Mouse (Mus musculus) liver, postnatal 0 days (tissue): ENCODE results near the gene Comt. TPM values are rescaled to one million over a fixed set of nuclear protein-coding genes. Genes with fewer than 3 reads are reported as not detected.
A peak's percentile ranks its signal among the peaks of the same experiment; 100 is the strongest.

Source experiments
- ATAC-seq: fragments of 200-750 bp; cut with Nextera tagmentation; 2 replicates; pipeline ENCODE4 v1.8.0; 2017; ENCODE audit warnings: mild to moderate bottlenecking, moderate library complexity
- DNase-seq: peaks from one replicate; pipeline ENCODE4 v3.0.0-alpha.2; 2016
- H3K27ac ChIP-seq: fragments of 300-500 bp; sonication (generic); 2 replicates; pipeline ENCODE4 v1.5.1; 2014; ENCODE audit warnings: antibody characterized with exemption, moderate library complexity, mild to moderate bottlenecking, low read depth
- H3K27me3 ChIP-seq: fragments of 300-500 bp; sonication (generic); 2 replicates; pipeline ENCODE4 v1.6.1; 2014; ENCODE audit warnings: low read length, control low read depth, mixed read lengths; ENCODE audit not compliant: insufficient read depth
- H3K36me3 ChIP-seq: fragments of 300-500 bp; sonication (generic); replicated peaks from 2 replicates; pipeline ENCODE4 v1.6.1; 2014; ENCODE audit warnings: mild to moderate bottlenecking, control low read depth, low read length, moderate library complexity, mixed read lengths; ENCODE audit not compliant: insufficient read depth
- H3K4me1 ChIP-seq: fragments of 300-500 bp; sonication (generic); 2 replicates; pipeline ENCODE4 v1.6.1; 2014; ENCODE audit warnings: antibody characterized with exemption, mild to moderate bottlenecking, control low read depth; ENCODE audit not compliant: insufficient read depth
- H3K4me2 ChIP-seq: fragments of 300-500 bp; sonication (generic); 2 replicates; pipeline ENCODE4 v1.6.1; 2014; ENCODE audit warnings: low read depth, mild to moderate bottlenecking, low read length, moderate library complexity, mixed read lengths
- H3K4me3 ChIP-seq: fragments of 300-500 bp; sonication (generic); 2 replicates; pipeline ENCODE4 v1.5.1; 2014; ENCODE audit warnings: low read depth, low read length
- H3K9ac ChIP-seq: fragments of 300-500 bp; sonication (generic); replicated peaks from 2 replicates; pipeline ENCODE4 v1.6.1; 2014; ENCODE audit warnings: mild to moderate bottlenecking, moderate library complexity
- H3K9me3 ChIP-seq: fragments of 300-500 bp; sonication (generic); 2 replicates; pipeline ENCODE4 v1.6.1; 2016; ENCODE audit warnings: mild to moderate bottlenecking, control low read depth, low read length, mixed read lengths
- CTCF ChIP-seq: sonication (generic); IDR thresholded peaks from 2 replicates; pipeline ENCODE4 v1.5.1; 2016; ENCODE audit warnings: antibody characterized with exemption, low read depth
- EP300 ChIP-seq: IDR thresholded peaks from 2 replicates; pipeline ENCODE4 v1.6.1; 2016; ENCODE audit warnings: antibody characterized with exemption, low read depth, mild to moderate bottlenecking
- WGBS: fragments of 180-500 bp; shearing (Covaris S2); extraction: QIAGEN DNeasy Blood & Tissue Kit; methylation state at CpG from one replicate; pipeline ENCODE4 v1.1.7; 2014; ENCODE audit not compliant: insufficient replicate concordance; 5-methylcytosine and 5-hydroxymethylcytosine counted together
- polyA plus RNA-seq: library from polyadenylated mRNA; unstranded; fragments of >200 nt; fragmentation: Nextera tagmentation; extraction: Ambion mirVana; gene quantifications from 2 replicates; pipeline ENCODE4 v1.2.1, GENCODE M21; 2015

Gene Comt
- polyA plus RNA-seq = 100 and 125 TPM in 2 replicates

- peak within 1 kb of the TSS; percentile 95 for H3K27ac ChIP-seq
- H3K4me1 ChIP-seq = peaks cover 40% of the 10 kb centered on the region
- no peaks in the 10 kb centered on the region for H3K9me3 ChIP-seq
- TF ChIP-seq CTCF = no peak
- TF ChIP-seq EP300 = no peak
- H3K4me3 ChIP-seq = peak within 1 kb of the TSS; percentile 83
- peak within 1 kb of the TSS; percentile 89 for H3K4me2 ChIP-seq
- WGBS = 46% methylated on average over 5 of the region's 5 CpGs
- H3K27me3 ChIP-seq = no peaks in the 10 kb centered on the region
- ATAC-seq (no peak), DNase-seq (no peak)
- peak within 1 kb of the TSS; percentile 89 for H3K9ac ChIP-seq
- H3K36me3 ChIP-seq = peaks cover 20% of the 10 kb centered on the region
Measured at GRCm38 (mm10) chr16:18426802-18427280, at the start of gene Comt. TSS of gene Comt (minus strand) at chr16:18426852.

GRCm38 (mm10) chr16:18474021-18474420 lies 47.4 kb upstream of the Comt start:
- Histone ChIP-seq H3K36me3 (peaks cover 85% of the 10 kb centered on the region), H3K27ac (no peak overlapping the region)

GRCm38 (mm10) chr16:18472976-18473375 lies 46.3 kb upstream of the Comt start:
- no peak overlapping the region for H3K4me3 ChIP-seq
- no peaks in the 10 kb centered on the region for H3K4me1 ChIP-seq
- no peak overlapping the region for H3K27ac ChIP-seq
- TF ChIP-seq EP300 (no peak), CTCF (no peak)
- H3K9me3 ChIP-seq = no peaks in the 10 kb centered on the region
- H3K36me3 ChIP-seq = peaks cover 85% of the 10 kb centered on the region
- no peaks in the 10 kb centered on the region for H3K27me3 ChIP-seq
- H3K9ac ChIP-seq = no peak overlapping the region
- no peak overlapping the region for H3K4me2 ChIP-seq
- 87% methylated on average over 8 of the region's 8 CpGs for whole genome bisulfite sequencing
- DNase-seq (no peak), ATAC-seq (no peak)

More at GRCm38 (mm10) chr16:18474021-18474420, 47.4 kb upstream of the Comt start:
- Histone ChIP-seq H3K4me3 (no peak overlapping the region), H3K9me3 (no peaks in the 10 kb centered on the region), H3K9ac (no peak overlapping the region), H3K4me1 (no peaks in the 10 kb centered on the region), H3K27me3 (no peaks in the 10 kb centered on the region), H3K4me2 (no peak overlapping the region)
- ATAC-seq = no peak
- TF ChIP-seq EP300 (no peak), CTCF (no peak)
- no peak for DNase-seq
- WGBS = 92% methylated on average over 2 of the region's 2 CpGs

GRCm38 (mm10) chr16:18472416-18472815 lies 45.8 kb upstream of the Comt start:
- Histone ChIP-seq H3K4me1 (no peaks in the 10 kb centered on the region; the same call in 1 of the 2 replicates), H3K9me3 (no peaks in the 10 kb centered on the region), H3K9ac (no peak overlapping the region), H3K27me3 (no peaks in the 10 kb centered on the region), H3K36me3 (peaks cover 82% of the 10 kb centered on the region), H3K4me3 (no peak overlapping the region), H3K4me2 (no peak overlapping the region), H3K27ac (no peak overlapping the region)
- TF ChIP-seq CTCF = no peak
- no peak for TF ChIP-seq EP300
- no peak for DNase-seq
- 96% methylated on average over 4 of the region's 4 CpGs for WGBS
- ATAC-seq = no peak

GRCm38 (mm10) chr16:18471976-18472375 lies 45.3 kb upstream of the Comt start:
- H3K4me2 ChIP-seq = no peak overlapping the region
- no peaks in the 10 kb centered on the region for H3K27me3 ChIP-seq
- no peak overlapping the region for H3K27ac ChIP-seq
- 95% methylated on average over 6 of the region's 6 CpGs for WGBS
- ATAC-seq (no peak), DNase-seq (no peak)
- TF ChIP-seq EP300 (no peak), CTCF (no peak)
- no peaks in the 10 kb centered on the region; the same call in 1 of the 2 replicates for H3K4me1 ChIP-seq
- H3K4me3 ChIP-seq = no peak overlapping the region
- no peak overlapping the region; the same call in 1 of the 2 replicates for H3K9ac ChIP-seq
- no peaks in the 10 kb centered on the region for H3K9me3 ChIP-seq
- peaks cover 80% of the 10 kb centered on the region for H3K36me3 ChIP-seq

- TF ChIP-seq EP300 = no peak
- no peak for TF ChIP-seq CTCF
- Histone ChIP-seq H3K9me3 (no peaks in the 10 kb centered on the region), H3K4me1 (no peaks in the 10 kb centered on the region; the same call in 1 of the 2 replicates), H3K4me2 (no peak overlapping the region), H3K9ac (no peak overlapping the region; the same call in 1 of the 2 replicates), H3K27me3 (no peaks in the 10 kb centered on the region), H3K4me3 (no peak overlapping the region), H3K36me3 (peaks cover 75% of the 10 kb centered on the region), H3K27ac (no peak overlapping the region)
- 88% methylated on average over 11 of the region's 11 CpGs for WGBS
- ATAC-seq = no peak
- no peak for DNase-seq
Measured at GRCm38 (mm10) chr16:18471381-18471955, 44.8 kb upstream of the Comt start.
